In genomic region chr4:141337986-141338385, GRCm38 (mm10) we compare ENCODE assay signal across 9 mouse cellular contexts. TPM values are rescaled to one million over a fixed set of nuclear protein-coding genes. Genes with fewer than 3 reads are reported as not detected.
DNase-seq lines count a peak whose midpoint lies in the region; ATAC-seq and TF ChIP-seq lines count a peak whose summit lies in the region.
"Had no signal": no experiment of that assay in that cellular context is flagged by ENCODE, and none has a peak within 500 bp of the region (broad histone marks: within the 10 kb centered on the region; RNA-seq: fewer than 3 reads in every experiment).

No protein-coding gene starts in this region.

- H3K27me3 ChIP-seq in hindbrain, embryonic 10.5 days (ENCODE audit: insufficient read depth, poor library complexity, severe bottlenecking): peaks cover 24% of the 10 kb centered on the region
- no peaks in the 10 kb centered on the region for H3K27me3 ChIP-seq in hindbrain, postnatal 0 days (ENCODE audit: insufficient read depth, low read length)
- no peaks in the 10 kb centered on the region for H3K27me3 ChIP-seq in ES-Bruce4 (ENCODE audit: control insufficient read depth, insufficient read depth, low read length, poor library complexity, severe bottlenecking)
- peaks cover 20% of the 10 kb centered on the region for H3K27me3 ChIP-seq in embryonic facial prominence, embryonic 10.5 days (replicated peaks; ENCODE audit: low read depth, poor library complexity, severe bottlenecking)
- H3K27me3 ChIP-seq in limb, embryonic 14.5 days (ENCODE audit: control insufficient read depth, insufficient read depth, low read length): no peaks in the 10 kb centered on the region

- no peak for TF ChIP-seq POLR2A in ES-Bruce4 (IDR thresholded peaks at IDR 0.05; ENCODE audit: insufficient read depth, low read length)
- TF ChIP-seq POLR2A in limb, embryonic 14.5 days (IDR thresholded peaks at IDR 0.05; ENCODE audit: borderline replicate concordance, extremely low read depth, insufficient read depth, insufficient read length): no peak

- no peaks in the 10 kb centered on the region for H3K9me3 ChIP-seq in hindbrain, embryonic 10.5 days
- H3K9me3 ChIP-seq in hindbrain, postnatal 0 days (ENCODE audit: low read length): no peaks in the 10 kb centered on the region
- H3K9me3 ChIP-seq in ES-Bruce4 (replicated peaks; ENCODE audit: control insufficient read depth, insufficient read depth, low read length, poor library complexity, severe bottlenecking): no peaks in the 10 kb centered on the region
- H3K9me3 ChIP-seq in embryonic facial prominence, embryonic 10.5 days: no peaks in the 10 kb centered on the region
- no peaks in the 10 kb centered on the region for H3K9me3 ChIP-seq in limb, embryonic 14.5 days (ENCODE audit: control insufficient read depth, low read length)

- no peaks in the 10 kb centered on the region for H3K36me3 ChIP-seq in hindbrain, embryonic 10.5 days
- no peaks in the 10 kb centered on the region for H3K36me3 ChIP-seq in hindbrain, postnatal 0 days (ENCODE audit: insufficient read depth, low read length)
- no peaks in the 10 kb centered on the region for H3K36me3 ChIP-seq in ES-Bruce4 (ENCODE audit: control insufficient read depth, insufficient read depth, low read length, poor library complexity, severe bottlenecking)
- H3K36me3 ChIP-seq in embryonic facial prominence, embryonic 10.5 days (replicated peaks): no peaks in the 10 kb centered on the region
- no peaks in the 10 kb centered on the region for H3K36me3 ChIP-seq in limb, embryonic 14.5 days (ENCODE audit: control insufficient read depth, insufficient read depth, low read length)

- H3K4me1 ChIP-seq in hindbrain, embryonic 10.5 days (replicated peaks): peaks cover 79% of the 10 kb centered on the region
- no peaks in the 10 kb centered on the region for H3K4me1 ChIP-seq in hindbrain, postnatal 0 days (ENCODE audit: insufficient read depth, low read length)
- H3K4me1 ChIP-seq in ES-Bruce4 (ENCODE audit: control insufficient read depth, insufficient read depth, low read length): peaks cover 9% of the 10 kb centered on the region
- peaks cover 77% of the 10 kb centered on the region for H3K4me1 ChIP-seq in embryonic facial prominence, embryonic 10.5 days
- peaks cover 44% of the 10 kb centered on the region for H3K4me1 ChIP-seq in limb, embryonic 14.5 days (ENCODE audit: control insufficient read depth, insufficient read depth, low read length)

- ATAC-seq in hindbrain, postnatal 0 days: no peak
- peak; percentile 63; the same call in 1 of the 2 replicates for ATAC-seq in limb, embryonic 14.5 days (ENCODE audit: low FRiP score, low read depth)

- H3K4me2 ChIP-seq in hindbrain, postnatal 0 days (ENCODE audit: low read depth, low read length): no peak overlapping the region
- H3K4me2 ChIP-seq in limb, embryonic 14.5 days (replicated peaks; ENCODE audit: low read depth, low read length, severe bottlenecking): peak overlapping the region; percentile 8; the same call in 1 of the 2 replicates

- no peak overlapping the region for H3K4me3 ChIP-seq in hindbrain, embryonic 10.5 days
- H3K4me3 ChIP-seq in hindbrain, postnatal 0 days (ENCODE audit: low read length): no peak overlapping the region
- 0 out of 2 replicates have a peak overlapping the region, but pooled peaks have one; percentile 2 for H3K4me3 ChIP-seq in ES-Bruce4 (ENCODE audit: low read depth, low read length)
- H3K4me3 ChIP-seq in embryonic facial prominence, embryonic 10.5 days: peak overlapping the region; percentile 31
- no peak overlapping the region for H3K4me3 ChIP-seq in limb, embryonic 14.5 days (replicated peaks; ENCODE audit: low read length)

- peak; percentile 40 for DNase-seq in hindbrain, embryonic 10.5 days (ENCODE audit: low spot score)
- DNase-seq in hindbrain, postnatal 0 days (ENCODE audit: low spot score): no peak
- peak; percentile 74 for DNase-seq in embryonic facial prominence, embryonic 10.5 days (ENCODE audit: low spot score)
- no peak for DNase-seq in limb, embryonic 14.5 days (ENCODE audit: low spot score)
- DNase-seq in ovary, adult 18-20 months (ENCODE audit: low spot score): no peak
- no peak for DNase-seq in gastrocnemius, postnatal 36 days
- no peak for DNase-seq in adipocyte (ENCODE audit: low spot score)
- DNase-seq: lung, postnatal 14 days had no signal

- WGBS in hindbrain, embryonic 10.5 days: 41% methylated on average over 6 of the region's 6 CpGs
- 40% methylated on average over 6 of the region's 6 CpGs for WGBS in hindbrain, postnatal 0 days
- 29% methylated on average over 6 of the region's 6 CpGs for WGBS in embryonic facial prominence, embryonic 10.5 days
- WGBS in limb, embryonic 14.5 days: 8% methylated on average over 5 of the region's 6 CpGs

- intact Hi-C loops in gastrocnemius, postnatal 36 days (cut with DNase I): no loop called here

- no peak overlapping the region for H3K9ac ChIP-seq in hindbrain, postnatal 0 days (replicated peaks; ENCODE audit: low read length)
- no peak overlapping the region for H3K9ac ChIP-seq in ES-Bruce4 (ENCODE audit: low read depth, poor library complexity, severe bottlenecking)
- no peak overlapping the region for H3K9ac ChIP-seq in limb, embryonic 14.5 days (ENCODE audit: low read depth, low read length, severe bottlenecking)

- no peak for TF ChIP-seq CTCF in hindbrain, postnatal 0 days (IDR thresholded peaks at IDR 0.05; ENCODE audit: low read depth)
- no peak for TF ChIP-seq CTCF in ES-Bruce4 (IDR thresholded peaks at IDR 0.05; ENCODE audit: low read depth, low read length)

- peak overlapping the region; percentile 83 for H3K27ac ChIP-seq in hindbrain, embryonic 10.5 days
- no peak overlapping the region for H3K27ac ChIP-seq in hindbrain, postnatal 0 days
- no peak overlapping the region for H3K27ac ChIP-seq in ES-Bruce4 (ENCODE audit: insufficient read depth, low read length)
- peak overlapping the region; percentile 81 for H3K27ac ChIP-seq in embryonic facial prominence, embryonic 10.5 days (replicated peaks)
- H3K27ac ChIP-seq in limb, embryonic 14.5 days (replicated peaks; ENCODE audit: low read depth, low read length): peak overlapping the region; percentile 21; the same call in 1 of the 2 replicates

- TF ChIP-seq EP300 in ES-Bruce4 (IDR thresholded peaks at IDR 0.05; ENCODE audit: insufficient read depth, low read depth, low read length): peak; percentile 53; the same call in 1 of the 2 replicates

RNA-seq across cellular contexts. Expression of gene Fam131c, which starts 30.0 kb away (rescaled TPM):
- 0.65 and 0.81 TPM in 2 replicates for polyA plus RNA-seq in hindbrain, embryonic 10.5 days (2016; fragmentation: Nextera tagmentation; extraction: Ambion mirVana)
- 95.3 and 103 TPM in 2 replicates for total RNA-seq in hindbrain, postnatal 0 days (2014; rRNA removed)
- 41.7 and 46.3 TPM in 2 replicates for polyA plus RNA-seq in hindbrain, postnatal 0 days (2015; fragmentation: Nextera tagmentation; extraction: Ambion mirVana)
- 3.0 and 3.6 TPM in 2 replicates for polyA plus RNA-seq in ES-Bruce4 (2011; ENCODE audit: insufficient read depth, insufficient read length, low read depth, missing spikeins)
- 0.28 and 0.44 TPM in 2 replicates for polyA plus RNA-seq in embryonic facial prominence, embryonic 10.5 days (2016; fragmentation: Nextera tagmentation; extraction: Ambion mirVana)
- polyA plus RNA-seq in limb, embryonic 14.5 days (2012; rRNA removed): 1.2 and 1.8 TPM in 2 replicates
- 1.5 and 1.6 TPM in 2 replicates for polyA plus RNA-seq in limb, embryonic 14.5 days (2014; fragmentation: Nextera tagmentation; extraction: Ambion mirVana)
- under 1 TPM; 0.18 to 0.22 TPM for total RNA-seq in gastrocnemius, postnatal 36 days (2021)

RNA-seq across cellular contexts. Expression of gene Epha2, which starts 36.9 kb away (rescaled TPM):
- polyA plus RNA-seq in hindbrain, embryonic 10.5 days (2016; fragmentation: Nextera tagmentation; extraction: Ambion mirVana): 3.3 and 4.4 TPM in 2 replicates
- 1.6 and 3.5 TPM in 2 replicates for total RNA-seq in hindbrain, postnatal 0 days (2014; rRNA removed)
- polyA plus RNA-seq in hindbrain, postnatal 0 days (2015; fragmentation: Nextera tagmentation; extraction: Ambion mirVana): 0.44 and 0.46 TPM in 2 replicates
- polyA plus RNA-seq in ES-Bruce4 (2011; ENCODE audit: insufficient read depth, insufficient read length, low read depth, missing spikeins): 44.7 and 51.3 TPM in 2 replicates
- 2.4 and 3.0 TPM in 2 replicates for polyA plus RNA-seq in embryonic facial prominence, embryonic 10.5 days (2016; fragmentation: Nextera tagmentation; extraction: Ambion mirVana)
- polyA plus RNA-seq in limb, embryonic 14.5 days (2012; rRNA removed): 9.4 and 13.1 TPM in 2 replicates
- 2.2 and 2.4 TPM in 2 replicates for polyA plus RNA-seq in limb, embryonic 14.5 days (2014; fragmentation: Nextera tagmentation; extraction: Ambion mirVana)
- total RNA-seq in gastrocnemius, postnatal 36 days (2021): 1 to 10 TPM; 2.4 to 2.6 TPM

Comparison
In these comparisons a context has a peak if more than half of its experiments do, and no peak if none do; other contexts are left out.
1. DNase-seq: peak in hindbrain, embryonic 10.5 days (single experiment) and embryonic facial prominence, embryonic 10.5 days (single experiment); none in hindbrain, postnatal 0 days (single experiment), limb, embryonic 14.5 days (single experiment), ovary, adult 18-20 months (single experiment), gastrocnemius, postnatal 36 days (0 of 2) and adipocyte (single experiment).
2. H3K27ac ChIP-seq: peak in hindbrain, embryonic 10.5 days (single experiment), embryonic facial prominence, embryonic 10.5 days (single experiment) and limb, embryonic 14.5 days (single experiment); none in hindbrain, postnatal 0 days (single experiment) and ES-Bruce4 (single experiment).
3. H3K4me3 ChIP-seq: peak in ES-Bruce4 (single experiment) and embryonic facial prominence, embryonic 10.5 days (single experiment); none in hindbrain, embryonic 10.5 days (single experiment), hindbrain, postnatal 0 days (single experiment) and limb, embryonic 14.5 days (single experiment).